Mouse (Mus musculus): Measurements from ENCODE around the gene Gm11172. TPM values are rescaled to one million over a fixed set of nuclear protein-coding genes. Genes with fewer than 3 reads are reported as not detected.

Gene Gm11172
- polyA plus RNA-seq, 1 experiment from 2014 or later: not detected

- no peak overlapping the region for H3K27ac ChIP-seq (ENCODE audit: low read depth)
- ATAC-seq (no peak), DNase-seq (no peak)
- TF ChIP-seq CTCF (IDR thresholded peaks at IDR 0.05; ENCODE audit: low read depth) (no peak), EP300 (IDR thresholded peaks at IDR 0.05; ENCODE audit: low read depth) (no peak)
- no peaks in the 10 kb centered on the region for H3K27me3 ChIP-seq (ENCODE audit: insufficient read depth, low read length)
- H3K4me2 ChIP-seq (ENCODE audit: low read depth, low read length): peak overlapping the region; percentile 98
- H3K36me3 ChIP-seq (replicated peaks; ENCODE audit: insufficient read depth, low read length): no peaks in the 10 kb centered on the region
- 6% methylated on average over 12 of the region's 12 CpGs for WGBS (ENCODE audit: insufficient replicate concordance)
- peak overlapping the region; percentile 77 for H3K9ac ChIP-seq (replicated peaks)
- H3K4me1 ChIP-seq (ENCODE audit: insufficient read depth): peaks cover 26% of the 10 kb centered on the region
- no peaks in the 10 kb centered on the region for H3K9me3 ChIP-seq (ENCODE audit: low read length)
- H3K4me3 ChIP-seq (ENCODE audit: low read depth, low read length): peak overlapping the region; percentile 70
Measured at GRCm38 (mm10) chr16:10834542-10834910, 21.8 kb downstream of the Gm11172 start.

GRCm38 (mm10) chr16:10834911-10835587 lies 22.3 kb downstream of the Gm11172 start, which contains the start of gene Rmi2:
Gene Rmi2 (plus strand): TSS chr16:10835059.
- Histone ChIP-seq H3K4me3 (ENCODE audit: low read depth, low read length) (peak within 1 kb of the TSS; percentile 70), H3K36me3 (replicated peaks; ENCODE audit: insufficient read depth, low read length) (no peaks in the 10 kb centered on the region), H3K4me2 (ENCODE audit: low read depth, low read length) (peak within 1 kb of the TSS; percentile 98), H3K4me1 (ENCODE audit: insufficient read depth) (peaks cover 28% of the 10 kb centered on the region), H3K9me3 (ENCODE audit: low read length) (no peaks in the 10 kb centered on the region), H3K9ac (replicated peaks) (peak within 1 kb of the TSS; percentile 77), H3K27ac (ENCODE audit: low read depth) (peak within 1 kb of the TSS; percentile 77), H3K27me3 (ENCODE audit: insufficient read depth, low read length) (no peaks in the 10 kb centered on the region)
- peak; percentile 94 for ATAC-seq
- peak; percentile 90 for DNase-seq
- TF ChIP-seq CTCF (IDR thresholded peaks at IDR 0.05; ENCODE audit: low read depth) (no peak), EP300 (IDR thresholded peaks at IDR 0.05; ENCODE audit: low read depth) (no peak)
- 2% methylated on average over 51 of the region's 69 CpGs for WGBS (ENCODE audit: insufficient replicate concordance)

GRCm38 (mm10) chr16:10836388-10836787 lies 23.7 kb downstream of the Gm11172 start:
- WGBS (ENCODE audit: insufficient replicate concordance): 86% methylated on average over 3 of the region's 3 CpGs
- H3K27ac ChIP-seq (ENCODE audit: low read depth): no peak overlapping the region
- DNase-seq: no peak
- peaks cover 28% of the 10 kb centered on the region for H3K4me1 ChIP-seq (ENCODE audit: insufficient read depth)
- TF ChIP-seq CTCF (IDR thresholded peaks at IDR 0.05; ENCODE audit: low read depth) (no peak), EP300 (IDR thresholded peaks at IDR 0.05; ENCODE audit: low read depth) (no peak)
- H3K9ac ChIP-seq (replicated peaks): no peak overlapping the region
- ATAC-seq: no peak
- no peak overlapping the region for H3K4me3 ChIP-seq (ENCODE audit: low read depth, low read length)
- 0 out of 2 replicates have a peak, but pooled peaks cover 3% of the 10 kb centered on the region for H3K36me3 ChIP-seq (replicated peaks; ENCODE audit: insufficient read depth, low read length)
- H3K27me3 ChIP-seq (ENCODE audit: insufficient read depth, low read length): no peaks in the 10 kb centered on the region
- H3K4me2 ChIP-seq (ENCODE audit: low read depth, low read length): no peak overlapping the region
- H3K9me3 ChIP-seq (ENCODE audit: low read length): no peaks in the 10 kb centered on the region

GRCm38 (mm10) chr16:10837250-10837649 lies 24.5 kb downstream of the Gm11172 start:
- Histone ChIP-seq H3K27ac (ENCODE audit: low read depth) (no peak overlapping the region), H3K9ac (replicated peaks) (no peak overlapping the region), H3K27me3 (ENCODE audit: insufficient read depth, low read length) (no peaks in the 10 kb centered on the region), H3K4me1 (ENCODE audit: insufficient read depth) (peaks cover 28% of the 10 kb centered on the region), H3K36me3 (replicated peaks; ENCODE audit: insufficient read depth, low read length) (0 out of 2 replicates have a peak, but pooled peaks cover 3% of the 10 kb centered on the region), H3K4me3 (ENCODE audit: low read depth, low read length) (no peak overlapping the region), H3K9me3 (ENCODE audit: low read length) (no peaks in the 10 kb centered on the region), H3K4me2 (ENCODE audit: low read depth, low read length) (no peak overlapping the region)
- WGBS (ENCODE audit: insufficient replicate concordance): 78% methylated on average over 3 of the region's 3 CpGs
- TF ChIP-seq EP300 (IDR thresholded peaks at IDR 0.05; ENCODE audit: low read depth): no peak
- no peak for TF ChIP-seq CTCF (IDR thresholded peaks at IDR 0.05; ENCODE audit: low read depth)
- no peak for DNase-seq
- no peak for ATAC-seq

- TF ChIP-seq CTCF (IDR thresholded peaks at IDR 0.05; ENCODE audit: low read depth) (no peak), EP300 (IDR thresholded peaks at IDR 0.05; ENCODE audit: low read depth) (no peak)
Measured at GRCm38 (mm10) chr16:10837903-10838302, 25.2 kb downstream of the Gm11172 start.

GRCm38 (mm10) chr16:10838487-10839245 lies 26.0 kb downstream of the Gm11172 start:
- H3K9me3 ChIP-seq (ENCODE audit: low read length): no peaks in the 10 kb centered on the region
- WGBS (ENCODE audit: insufficient replicate concordance): 32% methylated on average over 10 of the region's 10 CpGs
- peak overlapping the region; percentile 42 for H3K4me2 ChIP-seq (ENCODE audit: low read depth, low read length)
- H3K27me3 ChIP-seq (ENCODE audit: insufficient read depth, low read length): no peaks in the 10 kb centered on the region
- no peak overlapping the region for H3K9ac ChIP-seq (replicated peaks)
- H3K36me3 ChIP-seq (replicated peaks; ENCODE audit: insufficient read depth, low read length): 0 out of 2 replicates have a peak, but pooled peaks cover 3% of the 10 kb centered on the region
- DNase-seq (peak; percentile 32), ATAC-seq (no peak)
- H3K27ac ChIP-seq (ENCODE audit: low read depth): peak overlapping the region; percentile 60
- peaks cover 34% of the 10 kb centered on the region for H3K4me1 ChIP-seq (ENCODE audit: insufficient read depth)
- H3K4me3 ChIP-seq (ENCODE audit: low read depth, low read length): no peak overlapping the region
- TF ChIP-seq EP300 (IDR thresholded peaks at IDR 0.05; ENCODE audit: low read depth) (no peak), CTCF (IDR thresholded peaks at IDR 0.05; ENCODE audit: low read depth) (no peak)

More at GRCm38 (mm10) chr16:10837903-10838302, 25.2 kb downstream of the Gm11172 start:
- H3K4me2 ChIP-seq (ENCODE audit: low read depth, low read length): peak overlapping the region; percentile 42
- no peak overlapping the region for H3K9ac ChIP-seq (replicated peaks)
- peaks cover 28% of the 10 kb centered on the region for H3K4me1 ChIP-seq (ENCODE audit: insufficient read depth)
- H3K36me3 ChIP-seq (replicated peaks; ENCODE audit: insufficient read depth, low read length): 0 out of 2 replicates have a peak, but pooled peaks cover 3% of the 10 kb centered on the region
- ATAC-seq (no peak), DNase-seq (no peak)
- no peaks in the 10 kb centered on the region for H3K27me3 ChIP-seq (ENCODE audit: insufficient read depth, low read length)
- WGBS (ENCODE audit: insufficient replicate concordance): 43% methylated on average over 1 of the region's 1 CpGs
- H3K4me3 ChIP-seq (ENCODE audit: low read depth, low read length): no peak overlapping the region
- H3K27ac ChIP-seq (ENCODE audit: low read depth): peak overlapping the region; percentile 60
- H3K9me3 ChIP-seq (ENCODE audit: low read length): no peaks in the 10 kb centered on the region
